1 mouse cellular context compared by ENCODE assay signal in genomic region chr11:4134400-4134799, GRCm38 (mm10).
TF ChIP-seq lines count a peak whose summit lies in the region.

No protein-coding gene starts in this region.

TF ChIP-seq in MEL, 35 proteins besides CTCF, POLR2A, EP300 and RAD21 (continued from another document):
- 0 out of 2 replicates have a peak, but pooled peaks have one; percentile 5 for TF ChIP-seq GATA1 (IDR thresholded peaks at IDR 0.05; ENCODE audit: low read depth, low read length)
- 0 out of 2 replicates have a peak, but pooled peaks have one; percentile 28 for TF ChIP-seq MAX (IDR thresholded peaks at IDR 0.05; ENCODE audit: low read length)
- TF ChIP-seq RCOR1 (IDR thresholded peaks at IDR 0.05; ENCODE audit: low read depth, low read length) = peak; percentile 56; the same call in 1 of the 2 replicates
- no peak for TF ChIP-seq MYB (IDR thresholded peaks at IDR 0.05; ENCODE audit: low read depth, low read length)
- TF ChIP-seq ELF1 (IDR thresholded peaks at IDR 0.05; ENCODE audit: low read depth, low read length) = no peak
